Mouse (Mus musculus): ENCODE data around the gene Tekt1. TPM values are rescaled to one million over a fixed set of nuclear protein-coding genes. Genes with fewer than 3 reads are reported as not detected.
A peak's percentile ranks its signal among the peaks of the same experiment; 100 is the strongest.

The Tekt1 gene
- polyA plus RNA-seq, 1 experiment, result not detected

- 67% methylated on average over 11 of the region's 11 CpGs for WGBS
- no peak for TF ChIP-seq CTCF (IDR thresholded peaks at IDR 0.05; ENCODE audit: extremely low read depth, insufficient read length, insufficient replicate concordance, low read depth, low read length)
- no peak for TF ChIP-seq POLR2A (IDR thresholded peaks at IDR 0.05; ENCODE audit: low read depth, low read length)
- Histone ChIP-seq H3K27ac (ENCODE audit: insufficient read depth, low read depth, low read length) (no peak overlapping the region), H3K4me1 (ENCODE audit: control insufficient read depth, insufficient read depth, insufficient read length, low read length) (no peaks in the 10 kb centered on the region), H3K4me3 (ENCODE audit: low read depth, low read length) (no peak overlapping the region), H3K36me3 (ENCODE audit: control insufficient read depth, insufficient read depth, low read length) (no peaks in the 10 kb centered on the region), H3K27me3 (ENCODE audit: control insufficient read depth, insufficient read depth, low read length) (no peaks in the 10 kb centered on the region)
Observed at GRCm38 (mm10) chr11:72367934-72368674, 5.9 kb upstream of the Tekt1 start.

GRCm38 (mm10) chr11:72366126-72366525 lies 3.9 kb upstream of the Tekt1 start:
- 72% methylated on average over 9 of the region's 9 CpGs for WGBS
- TF ChIP-seq CTCF (IDR thresholded peaks at IDR 0.05; ENCODE audit: extremely low read depth, insufficient read length, insufficient replicate concordance, low read depth, low read length) (no peak), POLR2A (IDR thresholded peaks at IDR 0.05; ENCODE audit: low read depth, low read length) (no peak)
- Histone ChIP-seq H3K4me3 (ENCODE audit: low read depth, low read length) (no peak overlapping the region), H3K36me3 (ENCODE audit: control insufficient read depth, insufficient read depth, low read length) (no peaks in the 10 kb centered on the region), H3K27ac (ENCODE audit: insufficient read depth, low read depth, low read length) (no peak overlapping the region), H3K27me3 (ENCODE audit: control insufficient read depth, insufficient read depth, low read length) (no peaks in the 10 kb centered on the region; the same call in 1 of the 2 replicates), H3K4me1 (ENCODE audit: control insufficient read depth, insufficient read depth, insufficient read length, low read length) (no peaks in the 10 kb centered on the region)

GRCm38 (mm10) chr11:72364526-72364925 lies 2.3 kb upstream of the Tekt1 start:
- WGBS, result 92% methylated on average over 5 of the region's 5 CpGs
- no peaks in the 10 kb centered on the region for H3K36me3 ChIP-seq (ENCODE audit: control insufficient read depth, insufficient read depth, low read length)
- H3K27me3 ChIP-seq (ENCODE audit: control insufficient read depth, insufficient read depth, low read length), result no peaks in the 10 kb centered on the region; the same call in 1 of the 2 replicates
- no peak overlapping the region for H3K4me3 ChIP-seq (ENCODE audit: low read depth, low read length)
- H3K4me1 ChIP-seq (ENCODE audit: control insufficient read depth, insufficient read depth, insufficient read length, low read length), result no peaks in the 10 kb centered on the region
- no peak overlapping the region for H3K27ac ChIP-seq (ENCODE audit: insufficient read depth, low read depth, low read length)
- no peak for TF ChIP-seq CTCF (IDR thresholded peaks at IDR 0.05; ENCODE audit: extremely low read depth, insufficient read length, insufficient replicate concordance, low read depth, low read length)
- no peak for TF ChIP-seq POLR2A (IDR thresholded peaks at IDR 0.05; ENCODE audit: low read depth, low read length)

- 68% methylated on average over 8 of the region's 8 CpGs for WGBS
- H3K4me1 ChIP-seq (ENCODE audit: control insufficient read depth, insufficient read depth, insufficient read length, low read length), result no peaks in the 10 kb centered on the region
- TF ChIP-seq POLR2A (IDR thresholded peaks at IDR 0.05; ENCODE audit: low read depth, low read length) (no peak), CTCF (IDR thresholded peaks at IDR 0.05; ENCODE audit: extremely low read depth, insufficient read length, insufficient replicate concordance, low read depth, low read length) (no peak)
- H3K36me3 ChIP-seq (ENCODE audit: control insufficient read depth, insufficient read depth, low read length), result no peaks in the 10 kb centered on the region
- no peak overlapping the region for H3K4me3 ChIP-seq (ENCODE audit: low read depth, low read length)
- H3K27ac ChIP-seq (ENCODE audit: insufficient read depth, low read depth, low read length), result no peak overlapping the region
- H3K27me3 ChIP-seq (ENCODE audit: control insufficient read depth, insufficient read depth, low read length), result no peaks in the 10 kb centered on the region; the same call in 1 of the 2 replicates
Observed at GRCm38 (mm10) chr11:72363523-72364240, 1.4 kb upstream of the Tekt1 start.

DNA sequence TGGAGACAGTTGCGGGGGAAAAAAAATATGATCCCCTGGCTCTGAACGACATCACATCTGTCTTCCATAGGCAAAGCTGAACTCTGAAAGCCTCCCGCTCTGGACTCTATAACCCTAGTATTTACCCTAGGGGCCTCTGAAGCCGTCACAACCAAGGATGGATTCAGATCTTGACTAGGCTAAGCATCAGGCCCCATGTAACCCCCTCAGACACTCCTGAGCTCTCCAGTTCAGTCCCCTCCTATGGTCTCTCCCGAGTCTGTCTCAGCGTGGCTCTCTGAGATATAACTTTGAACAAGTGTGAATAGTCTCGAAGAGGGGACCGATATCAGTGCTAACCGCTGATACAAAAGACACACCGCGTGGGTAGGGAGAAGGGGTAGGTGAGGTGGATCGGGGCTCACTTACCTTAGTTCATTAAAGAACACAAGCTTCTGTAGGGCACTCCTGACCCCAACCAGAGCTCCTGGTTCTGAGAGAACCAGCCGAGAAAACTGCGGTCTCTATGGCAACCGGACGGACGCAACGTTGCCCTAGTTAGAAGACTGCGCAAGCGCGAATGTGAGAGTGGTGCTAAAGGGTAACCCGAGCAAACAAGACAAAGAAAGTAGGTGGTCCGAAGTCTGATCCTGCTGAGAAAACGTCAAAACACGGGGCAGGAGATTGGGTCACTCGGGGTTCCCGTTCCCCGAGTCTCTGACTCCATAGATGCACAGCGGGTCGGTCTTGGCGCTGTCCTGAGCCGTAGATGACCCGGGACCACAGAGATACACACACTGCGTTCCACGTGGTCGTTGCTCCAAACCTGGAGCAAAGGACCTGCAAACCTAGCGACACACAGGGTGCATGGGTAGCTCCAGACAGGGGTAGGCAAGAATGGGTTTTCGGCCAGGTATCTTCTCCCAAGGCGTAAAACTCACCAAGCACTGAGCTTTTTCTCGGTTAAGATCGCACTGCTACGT lies 576 bp downstream of the Tekt1 start:
- Histone ChIP-seq H3K4me3 (ENCODE audit: low read depth, low read length) (peak overlapping the region; percentile 27), H3K4me1 (ENCODE audit: control insufficient read depth, insufficient read depth, insufficient read length, low read length) (no peaks in the 10 kb centered on the region), H3K27me3 (ENCODE audit: control insufficient read depth, insufficient read depth, low read length) (no peaks in the 10 kb centered on the region; the same call in 1 of the 2 replicates), H3K36me3 (ENCODE audit: control insufficient read depth, insufficient read depth, low read length) (no peaks in the 10 kb centered on the region), H3K27ac (ENCODE audit: insufficient read depth, low read depth, low read length) (no peak overlapping the region)
- WGBS, result 9% methylated on average over 42 of the region's 42 CpGs
- TF ChIP-seq POLR2A (IDR thresholded peaks at IDR 0.05; ENCODE audit: low read depth, low read length) (no peak), CTCF (IDR thresholded peaks at IDR 0.05; ENCODE audit: extremely low read depth, insufficient read length, insufficient replicate concordance, low read depth, low read length) (no peak)

GRCm38 (mm10) chr11:72354971-72355728 lies 7.1 kb downstream of the Tekt1 start:
- Histone ChIP-seq H3K27ac (ENCODE audit: insufficient read depth, low read depth, low read length) (no peak overlapping the region), H3K4me3 (ENCODE audit: low read depth, low read length) (no peak overlapping the region), H3K4me1 (ENCODE audit: control insufficient read depth, insufficient read depth, insufficient read length, low read length) (0 out of 2 replicates have a peak, but pooled peaks cover 2% of the 10 kb centered on the region), H3K36me3 (ENCODE audit: control insufficient read depth, insufficient read depth, low read length) (no peaks in the 10 kb centered on the region), H3K27me3 (ENCODE audit: control insufficient read depth, insufficient read depth, low read length) (no peaks in the 10 kb centered on the region)
- TF ChIP-seq CTCF (IDR thresholded peaks at IDR 0.05; ENCODE audit: extremely low read depth, insufficient read length, insufficient replicate concordance, low read depth, low read length), result peak; percentile 86
- TF ChIP-seq POLR2A (IDR thresholded peaks at IDR 0.05; ENCODE audit: low read depth, low read length), result no peak
- WGBS, result 21% methylated on average over 20 of the region's 20 CpGs
